Mouse (Mus musculus) lung, adult 2 months (tissue): ENCODE measurements around the gene Gramd4.

ENCODE experiments used
- CTCF ChIP-seq: fragments of 200-500 bp; IDR thresholded peaks from 2 replicates; pipeline ENCODE4 v1.5.1; 2011; ENCODE audit warnings: mild to moderate bottlenecking, low read length, control low read depth; ENCODE audit not compliant: insufficient read depth
- POLR2A ChIP-seq: fragments of 200-500 bp; IDR thresholded peaks from 2 replicates; pipeline ENCODE4 v1.6.1; 2011; ENCODE audit warnings: low read depth, mild to moderate bottlenecking, control low read depth, low read length, borderline replicate concordance; ENCODE audit errors: extremely low read depth

GRCm38 (mm10) chr15:86074171-86074937 lies 16.9 kb downstream of the Gramd4 start:
- TF ChIP-seq CTCF (no peak), POLR2A (no peak)
